ENCODE assay signal across 9 mouse cellular contexts in the genomic region with DNA sequence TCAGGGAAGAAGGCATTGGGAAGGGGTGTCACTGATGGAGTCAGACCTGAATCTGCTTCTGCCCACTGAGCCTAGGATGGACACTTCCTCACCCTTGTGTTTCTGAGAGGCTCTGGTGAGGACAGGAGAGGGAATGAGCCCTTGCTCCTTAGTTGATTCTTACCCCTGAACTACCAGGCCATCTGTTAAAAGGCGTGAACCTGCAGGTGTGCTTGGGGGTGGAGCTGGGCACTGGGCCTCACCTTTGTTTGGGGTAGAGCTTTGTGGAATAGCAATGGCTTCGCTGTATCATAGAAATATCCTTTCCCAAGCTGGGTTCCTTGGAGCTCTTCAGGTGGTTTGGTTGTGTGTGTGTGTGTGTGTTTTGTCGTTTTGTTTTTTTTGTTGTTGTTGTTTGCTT. TPM values are rescaled to one million over a fixed set of nuclear protein-coding genes. Genes with fewer than 3 reads are reported as not detected.
DNase-seq lines count a peak whose midpoint lies in the region; ATAC-seq lines count a peak whose summit lies in the region.
"Had no signal": no experiment of that assay in that cellular context is flagged by ENCODE, and none has a peak within 500 bp of the region (broad histone marks: within the 10 kb centered on the region; RNA-seq: fewer than 3 reads in every experiment).

No protein-coding gene starts in this region.

- DNase-seq in midbrain, embryonic 10.5 days (ENCODE audit: low spot score) = no peak
- DNase-seq in cerebellum, postnatal 36 days = no peak
- DNase-seq in ovary, postnatal 10 days (ENCODE audit: low spot score) = no peak
- DNase-seq: kidney, adult 9 months had no signal

- peaks cover 37% of the 10 kb centered on the region for H3K36me3 ChIP-seq in midbrain, embryonic 10.5 days
- no peaks in the 10 kb centered on the region for H3K36me3 ChIP-seq in midbrain, embryonic 16.5 days (ENCODE audit: control insufficient read depth, insufficient read depth, low read length)
- H3K36me3 ChIP-seq in forebrain, embryonic 12.5 days (replicated peaks) = peaks cover 21% of the 10 kb centered on the region
- H3K36me3 ChIP-seq in limb, embryonic 13.5 days = peaks cover 24% of the 10 kb centered on the region
- H3K36me3 ChIP-seq in stomach, embryonic 15.5 days = peaks cover 9% of the 10 kb centered on the region; the same call in 1 of the 2 replicates

- H3K4me3 ChIP-seq in midbrain, embryonic 10.5 days = peak overlapping the region; percentile 90
- H3K4me3 ChIP-seq in midbrain, embryonic 16.5 days (ENCODE audit: low read depth, low read length) = no peak overlapping the region
- H3K4me3 ChIP-seq in forebrain, embryonic 12.5 days (replicated peaks) = peak overlapping the region; percentile 68
- peak overlapping the region; percentile 72 for H3K4me3 ChIP-seq in limb, embryonic 13.5 days
- peak overlapping the region; percentile 62 for H3K4me3 ChIP-seq in stomach, embryonic 15.5 days (replicated peaks)

- H3K9me3 ChIP-seq in midbrain, embryonic 10.5 days (replicated peaks) = no peaks in the 10 kb centered on the region
- no peaks in the 10 kb centered on the region for H3K9me3 ChIP-seq in midbrain, embryonic 16.5 days (replicated peaks; ENCODE audit: control insufficient read depth, low read length, poor library complexity, severe bottlenecking)
- no peaks in the 10 kb centered on the region for H3K9me3 ChIP-seq in forebrain, embryonic 12.5 days
- no peaks in the 10 kb centered on the region for H3K9me3 ChIP-seq in limb, embryonic 13.5 days
- no peaks in the 10 kb centered on the region for H3K9me3 ChIP-seq in stomach, embryonic 15.5 days

- no peaks in the 10 kb centered on the region for H3K27me3 ChIP-seq in midbrain, embryonic 10.5 days (ENCODE audit: low read depth, poor library complexity, severe bottlenecking)
- H3K27me3 ChIP-seq in midbrain, embryonic 16.5 days (ENCODE audit: control insufficient read depth, insufficient read depth, low read depth, low read length) = no peaks in the 10 kb centered on the region
- no peaks in the 10 kb centered on the region for H3K27me3 ChIP-seq in forebrain, embryonic 12.5 days
- H3K27me3 ChIP-seq in limb, embryonic 13.5 days = no peaks in the 10 kb centered on the region
- H3K27me3 ChIP-seq in stomach, embryonic 15.5 days (replicated peaks) = no peaks in the 10 kb centered on the region

- peak overlapping the region; percentile 87; the same call in 1 of the 2 replicates for H3K27ac ChIP-seq in midbrain, embryonic 10.5 days (replicated peaks)
- no peak overlapping the region for H3K27ac ChIP-seq in midbrain, embryonic 16.5 days (ENCODE audit: low read length)
- no peak overlapping the region for H3K27ac ChIP-seq in forebrain, embryonic 12.5 days
- no peak overlapping the region for H3K27ac ChIP-seq in limb, embryonic 13.5 days
- H3K27ac ChIP-seq in stomach, embryonic 15.5 days = no peak overlapping the region

- WGBS in midbrain, embryonic 10.5 days = 77% methylated on average over 3 of the region's 3 CpGs
- WGBS in midbrain, embryonic 16.5 days = 77% methylated on average over 3 of the region's 3 CpGs
- 69% methylated on average over 3 of the region's 3 CpGs for WGBS in forebrain, embryonic 12.5 days
- WGBS in limb, embryonic 13.5 days = 62% methylated on average over 3 of the region's 3 CpGs
- 67% methylated on average over 3 of the region's 3 CpGs for WGBS in stomach, embryonic 15.5 days

- H3K4me2 ChIP-seq in midbrain, embryonic 16.5 days (ENCODE audit: low read length) = no peak overlapping the region; the same call in 1 of the 2 replicates
- H3K4me2 ChIP-seq in forebrain, embryonic 12.5 days = peak overlapping the region; percentile 89
- H3K4me2 ChIP-seq in limb, embryonic 13.5 days (replicated peaks) = peak overlapping the region; percentile 92
- peak overlapping the region; percentile 78 for H3K4me2 ChIP-seq in stomach, embryonic 15.5 days

- peaks cover 26% of the 10 kb centered on the region for H3K4me1 ChIP-seq in midbrain, embryonic 10.5 days
- H3K4me1 ChIP-seq in midbrain, embryonic 16.5 days (ENCODE audit: control insufficient read depth, insufficient read depth, low read length) = peaks cover 16% of the 10 kb centered on the region
- peaks cover 16% of the 10 kb centered on the region for H3K4me1 ChIP-seq in forebrain, embryonic 12.5 days
- H3K4me1 ChIP-seq in limb, embryonic 13.5 days = peaks cover 14% of the 10 kb centered on the region
- peaks cover 11% of the 10 kb centered on the region for H3K4me1 ChIP-seq in stomach, embryonic 15.5 days

- no peak overlapping the region for H3K9ac ChIP-seq in midbrain, embryonic 16.5 days (ENCODE audit: low read depth, low read length)
- H3K9ac ChIP-seq in forebrain, embryonic 12.5 days = no peak overlapping the region
- H3K9ac ChIP-seq in limb, embryonic 13.5 days = peak overlapping the region; percentile 74
- peak overlapping the region; percentile 48 for H3K9ac ChIP-seq in stomach, embryonic 15.5 days

- no peak for ATAC-seq in midbrain, embryonic 16.5 days
- ATAC-seq in forebrain, embryonic 12.5 days (ENCODE audit: low FRiP score) = no peak
- ATAC-seq in limb, embryonic 13.5 days (ENCODE audit: low FRiP score, low read depth) = no peak
- ATAC-seq in stomach, embryonic 15.5 days (ENCODE audit: insufficient read depth, low FRiP score, low read depth) = no peak
- no peak for ATAC-seq in frontal cortex, adult (ENCODE audit: low TSS enrichment)

RNA-seq across cellular contexts. Expression of a gene that starts 1.2 kb away (rescaled TPM):
- 38.1 and 46.6 TPM in 2 replicates for polyA plus RNA-seq in midbrain, embryonic 10.5 days (2016; fragmentation: Nextera tagmentation; extraction: Ambion mirVana)
- 8.0 and 9.0 TPM in 2 replicates for polyA plus RNA-seq in midbrain, embryonic 16.5 days (2015; fragmentation: Nextera tagmentation; extraction: Ambion mirVana)
- 23.4 and 23.8 TPM in 2 replicates for polyA plus RNA-seq in forebrain, embryonic 12.5 days (2016; fragmentation: Nextera tagmentation; extraction: Ambion mirVana)
- polyA plus RNA-seq in limb, embryonic 13.5 days (2015; fragmentation: Nextera tagmentation; extraction: Ambion mirVana) = 23.8 and 24.0 TPM in 2 replicates
- 24.7 and 25.4 TPM in 2 replicates for polyA plus RNA-seq in stomach, embryonic 15.5 days (2015; fragmentation: Nextera tagmentation; extraction: Ambion mirVana)

RNA-seq across cellular contexts. Expression of a gene that starts 33.6 kb away (rescaled TPM):
- 71.1 and 82.7 TPM in 2 replicates for polyA plus RNA-seq in midbrain, embryonic 10.5 days (2016; fragmentation: Nextera tagmentation; extraction: Ambion mirVana)
- polyA plus RNA-seq in midbrain, embryonic 16.5 days (2015; fragmentation: Nextera tagmentation; extraction: Ambion mirVana) = 108 and 112 TPM in 2 replicates
- 78.0 and 79.0 TPM in 2 replicates for polyA plus RNA-seq in forebrain, embryonic 12.5 days (2016; fragmentation: Nextera tagmentation; extraction: Ambion mirVana)
- polyA plus RNA-seq in limb, embryonic 13.5 days (2015; fragmentation: Nextera tagmentation; extraction: Ambion mirVana) = 99.9 and 101 TPM in 2 replicates
- 109 TPM in 2 replicates for polyA plus RNA-seq in stomach, embryonic 15.5 days (2015; fragmentation: Nextera tagmentation; extraction: Ambion mirVana)

RNA-seq across cellular contexts. Expression of a gene that starts 59.6 kb away (rescaled TPM):
- 0.05 TPM in 1 of 2 replicates, not detected in the other for polyA plus RNA-seq in midbrain, embryonic 10.5 days (2016; fragmentation: Nextera tagmentation; extraction: Ambion mirVana)
- not detected in 2 replicates for polyA plus RNA-seq in midbrain, embryonic 16.5 days (2015; fragmentation: Nextera tagmentation; extraction: Ambion mirVana)
- polyA plus RNA-seq in forebrain, embryonic 12.5 days (2016; fragmentation: Nextera tagmentation; extraction: Ambion mirVana) = not detected in 2 replicates
- 0.05 TPM in 1 of 2 replicates, not detected in the other for polyA plus RNA-seq in limb, embryonic 13.5 days (2015; fragmentation: Nextera tagmentation; extraction: Ambion mirVana)
- 0.12 and 0.15 TPM in 2 replicates for polyA plus RNA-seq in stomach, embryonic 15.5 days (2015; fragmentation: Nextera tagmentation; extraction: Ambion mirVana)

Comparison
In these comparisons a context has a peak if more than half of its experiments do, and no peak if none do; other contexts are left out.
1. H3K9ac ChIP-seq: peak in limb, embryonic 13.5 days (single experiment) and stomach, embryonic 15.5 days (single experiment); none in midbrain, embryonic 16.5 days (single experiment) and forebrain, embryonic 12.5 days (single experiment).